Comparison of ENCODE assay signal across 16 mouse cellular contexts in the genomic region with DNA sequence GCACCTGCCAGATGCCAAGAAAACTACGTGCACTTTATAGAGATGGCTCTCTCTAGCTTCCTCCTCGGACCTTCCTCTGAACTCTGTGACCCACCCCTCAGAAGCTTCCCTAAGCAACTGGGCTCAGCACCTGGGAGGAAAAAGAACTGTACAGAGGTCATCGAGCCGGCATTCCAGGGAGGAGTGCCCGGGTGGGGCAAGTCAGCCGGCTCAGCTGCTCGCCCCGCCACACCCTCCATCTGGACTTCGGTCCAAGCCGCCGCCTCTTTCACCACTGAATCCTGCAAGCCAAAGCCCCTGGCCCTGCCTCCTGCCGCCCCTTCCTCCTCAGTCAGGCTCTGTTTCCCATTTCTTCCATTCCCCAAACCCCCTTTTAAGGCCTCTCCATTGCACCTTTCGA.
A peak's percentile ranks its signal among the peaks of the same experiment; 100 is the strongest.
DNase-seq lines count a peak whose midpoint lies in the region; ATAC-seq and TF ChIP-seq lines count a peak whose summit lies in the region.
"Had no signal": no experiment of that assay in that cellular context is flagged by ENCODE, and none has a peak within 500 bp of the region (broad histone marks: within the 10 kb centered on the region; RNA-seq: fewer than 3 reads in every experiment).

No protein-coding gene starts in this region.

- no peaks in the 10 kb centered on the region for H3K4me1 ChIP-seq in lung, postnatal 0 days (ENCODE audit: insufficient read depth, low read depth, low read length)
- H3K4me1 ChIP-seq: forebrain, embryonic 15.5 days; liver, embryonic 15.5 days; midbrain, embryonic 15.5 days; neural tube, embryonic 15.5 days had no signal

- no peaks in the 10 kb centered on the region for H3K9me3 ChIP-seq in lung, postnatal 0 days (ENCODE audit: low read length)
- H3K9me3 ChIP-seq: embryonic facial prominence, embryonic 12.5 days; liver, embryonic 15.5 days; midbrain, embryonic 15.5 days; neural tube, embryonic 15.5 days had no signal

- H3K4me2 ChIP-seq in lung, postnatal 0 days (replicated peaks; ENCODE audit: low read depth, low read length) = no peak overlapping the region
- H3K4me2 ChIP-seq: embryonic facial prominence, embryonic 12.5 days; forebrain, embryonic 15.5 days; heart, embryonic 13.5 days; hindbrain, embryonic 14.5 days; liver, embryonic 15.5 days; midbrain, embryonic 15.5 days; neural tube, embryonic 15.5 days had no signal

- TF ChIP-seq EP300 in lung, postnatal 0 days (IDR thresholded peaks at IDR 0.05) = no peak

- peak; percentile 49 for DNase-seq in lung, postnatal 0 days (ENCODE audit: low spot score)
- no peak for DNase-seq in lung, postnatal 14 days
- DNase-seq in gastrocnemius, postnatal 10 days = peak; percentile 32
- peak; percentile 46 to 67 for DNase-seq in kidney, postnatal 36 days
- DNase-seq in urinary bladder, postnatal 36 days (ENCODE audit: low spot score in 2 of 2) = peak; percentile 35 to 46
- no peak for DNase-seq in MN1 (ENCODE audit: low spot score)
- no peak for DNase-seq in right cerebral cortex, adult 18-20 months
- DNase-seq: thymus, postnatal 25 days had no signal

- peak; percentile 47; the same call in 1 of the 2 replicates for ATAC-seq in lung, postnatal 0 days
- ATAC-seq: forebrain, embryonic 15.5 days; midbrain, embryonic 15.5 days had no signal

- 32% methylated on average over 11 of the region's 13 CpGs for WGBS in lung, postnatal 0 days

- H3K9ac ChIP-seq in lung, postnatal 0 days (replicated peaks; ENCODE audit: low read depth) = no peak overlapping the region
- H3K9ac ChIP-seq: embryonic facial prominence, embryonic 12.5 days; forebrain, embryonic 15.5 days; heart, embryonic 13.5 days; hindbrain, embryonic 14.5 days; liver, embryonic 15.5 days; midbrain, embryonic 15.5 days; neural tube, embryonic 15.5 days had no signal

- H3K4me3 ChIP-seq in lung, postnatal 0 days (ENCODE audit: low read depth, low read length) = no peak overlapping the region
- H3K4me3 ChIP-seq: embryonic facial prominence, embryonic 12.5 days; forebrain, embryonic 15.5 days; heart, embryonic 13.5 days; left cerebral cortex, adult 2 months; liver, embryonic 15.5 days; midbrain, embryonic 15.5 days; neural tube, embryonic 15.5 days had no signal

- TF ChIP-seq CTCF in lung, postnatal 0 days (IDR thresholded peaks at IDR 0.05) = no peak

- no peaks in the 10 kb centered on the region for H3K36me3 ChIP-seq in lung, postnatal 0 days (ENCODE audit: insufficient read depth, low read length)
- H3K36me3 ChIP-seq: embryonic facial prominence, embryonic 12.5 days; forebrain, embryonic 15.5 days; heart, embryonic 13.5 days; liver, embryonic 15.5 days; midbrain, embryonic 15.5 days; neural tube, embryonic 15.5 days had no signal

- no peaks in the 10 kb centered on the region for H3K27me3 ChIP-seq in lung, postnatal 0 days (replicated peaks; ENCODE audit: insufficient read depth, low read length)
- H3K27me3 ChIP-seq: embryonic facial prominence, embryonic 12.5 days; forebrain, embryonic 15.5 days; liver, embryonic 15.5 days; midbrain, embryonic 15.5 days; neural tube, embryonic 15.5 days had no signal

- H3K27ac ChIP-seq in lung, postnatal 0 days (ENCODE audit: low read length) = no peak overlapping the region
- H3K27ac ChIP-seq: embryonic facial prominence, embryonic 12.5 days; forebrain, embryonic 15.5 days; heart, embryonic 13.5 days; hindbrain, embryonic 14.5 days; left cerebral cortex, adult 2 months; liver, embryonic 15.5 days; midbrain, embryonic 15.5 days; neural tube, embryonic 15.5 days had no signal

Comparison
In these comparisons a context has a peak if more than half of its experiments do, and no peak if none do; other contexts are left out.
1. DNase-seq: peak in lung, postnatal 0 days (single experiment), gastrocnemius, postnatal 10 days (single experiment), kidney, postnatal 36 days (2 of 2) and urinary bladder, postnatal 36 days (2 of 2); none in lung, postnatal 14 days (single experiment), MN1 (single experiment) and right cerebral cortex, adult 18-20 months (single experiment).